Mouse (Mus musculus) heart, adult 2 months (tissue): ENCODE results near the gene Rnf41.

Experiments
- CTCF ChIP-seq: fragments of 200-600 bp; IDR thresholded peaks from 2 replicates; pipeline ENCODE4 v1.8.1; 2022; ENCODE audit warnings: antibody characterized with exemption, mild to moderate bottlenecking, moderate library complexity
- POLR2A ChIP-seq: fragments of 200-500 bp; IDR thresholded peaks from 2 replicates; pipeline ENCODE4 v1.6.1; 2011; ENCODE audit warnings: mild to moderate bottlenecking, low read depth, low read length, control low read depth; ENCODE audit not compliant: insufficient read depth

- TF ChIP-seq POLR2A (no peak), CTCF (no peak)
These were observed 46.2 kb downstream of the Rnf41 start for GRCm38 (mm10) chr10:128457676-128458075.
